Mouse (Mus musculus) kidney, postnatal 25 days (tissue): Measurements from ENCODE around the gene Hnrnpl.
A peak's percentile ranks its signal among the peaks of the same experiment; 100 is the strongest.

Experiments used
- DNase-seq, 2 experiments: peaks; one replicate each; pipeline ENCODE4 v3.0.0; 2021; ENCODE audit warnings: mixed read lengths in 2 of 2

Gene Hnrnpl

DNA sequence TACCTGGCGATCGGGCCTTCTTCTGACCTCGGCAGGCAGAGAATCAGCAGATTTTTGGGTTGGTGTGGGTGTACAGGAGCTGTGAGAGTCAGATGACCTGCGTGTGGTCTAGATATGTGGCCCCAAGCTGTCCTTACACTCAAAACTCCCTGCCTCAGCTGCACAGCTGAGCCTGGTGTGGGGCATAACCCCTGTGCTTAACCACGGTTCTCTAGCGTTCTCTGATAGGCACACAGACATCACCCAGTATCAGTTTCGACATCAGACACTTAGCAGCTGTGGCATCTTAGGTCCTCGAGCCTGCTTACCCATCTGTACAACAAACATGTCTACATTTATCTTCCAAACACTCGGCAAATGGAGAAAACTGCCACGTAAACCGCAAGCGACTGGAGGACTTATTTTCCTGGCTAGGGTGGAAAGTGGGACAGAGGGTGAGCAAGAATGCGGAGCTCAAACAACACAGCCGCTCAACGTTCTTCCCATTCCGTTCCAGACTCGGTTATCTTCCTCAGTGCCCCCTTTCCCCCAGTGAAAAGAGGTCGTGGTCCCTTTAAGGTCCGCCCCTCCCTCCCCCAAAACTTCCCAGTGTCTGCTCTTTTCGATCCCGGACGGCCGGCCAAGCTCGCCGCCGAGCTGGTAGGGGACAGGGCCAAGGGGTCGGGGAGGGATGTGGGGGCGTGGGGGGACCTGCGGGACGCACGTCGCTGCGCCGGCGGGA lies at the start of gene Hnrnpl:
Gene Hnrnpl (plus strand): TSS at position 321 of the 721 bp plus-strand sequence.
- DNase-seq = peak; percentile 56 to 77

DNA sequence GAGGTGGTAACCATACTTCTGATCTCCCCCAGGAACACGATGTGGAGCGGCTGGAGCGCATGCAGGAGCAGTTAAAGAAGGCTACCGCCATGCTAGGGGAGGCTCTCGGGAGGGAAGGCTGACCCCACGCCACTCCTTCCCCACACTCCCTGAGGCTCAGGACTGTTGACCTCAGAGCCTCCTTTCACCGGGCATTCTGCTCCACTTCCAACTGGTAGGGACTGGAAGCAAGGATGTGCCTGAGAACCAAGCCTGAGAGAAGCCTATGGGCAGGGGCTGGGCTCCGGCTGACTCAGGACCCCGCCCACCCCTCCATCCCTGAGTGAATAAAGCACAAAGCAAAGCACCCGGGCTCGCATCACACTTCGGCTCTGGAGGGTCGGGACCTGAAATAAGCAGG lies 49.7 kb upstream of the Hnrnpl start:
- no peak for DNase-seq

DNA sequence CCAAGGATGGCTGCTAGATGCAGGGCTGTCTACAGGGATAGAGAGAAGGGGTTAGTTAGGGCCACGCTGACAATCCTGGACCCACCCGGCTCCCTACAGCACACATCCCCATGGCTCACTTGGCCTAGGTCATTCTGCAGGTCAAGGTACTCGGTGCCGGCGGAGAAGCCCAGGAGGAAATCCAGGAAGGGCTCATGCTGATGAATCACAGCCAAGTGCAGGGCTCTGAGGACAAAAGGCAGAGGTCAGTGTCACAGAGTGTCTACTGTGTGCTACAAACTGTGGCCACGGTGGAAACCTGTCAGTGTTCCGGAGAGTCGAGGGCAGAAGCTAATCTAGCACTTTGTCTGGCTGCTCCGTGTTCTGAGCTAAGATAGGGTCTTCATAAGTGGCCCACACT lies 46.4 kb upstream of the Hnrnpl start:
- DNase-seq = peak in 1 of 2 experiments; percentile 51

DNA sequence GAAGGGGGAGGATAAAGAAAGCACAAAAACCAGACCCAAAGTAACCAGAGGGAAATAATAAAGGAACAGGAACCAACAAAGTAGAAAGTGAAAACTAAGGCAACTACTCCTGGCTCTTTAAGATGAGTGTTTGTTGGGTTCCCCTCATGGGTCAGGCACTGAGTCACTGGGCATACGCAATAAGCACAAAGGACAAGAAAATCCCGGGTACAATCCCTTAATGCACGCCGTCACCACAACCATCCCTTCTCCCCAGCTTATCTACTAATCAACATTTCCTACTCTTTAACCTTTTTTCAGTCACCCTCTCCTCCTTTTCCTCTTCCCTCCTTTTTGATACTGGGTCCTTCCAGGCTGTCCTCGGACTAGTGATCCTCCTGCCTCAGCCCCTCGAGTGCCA lies 43.1 kb upstream of the Hnrnpl start:
- DNase-seq = no peak

DNA sequence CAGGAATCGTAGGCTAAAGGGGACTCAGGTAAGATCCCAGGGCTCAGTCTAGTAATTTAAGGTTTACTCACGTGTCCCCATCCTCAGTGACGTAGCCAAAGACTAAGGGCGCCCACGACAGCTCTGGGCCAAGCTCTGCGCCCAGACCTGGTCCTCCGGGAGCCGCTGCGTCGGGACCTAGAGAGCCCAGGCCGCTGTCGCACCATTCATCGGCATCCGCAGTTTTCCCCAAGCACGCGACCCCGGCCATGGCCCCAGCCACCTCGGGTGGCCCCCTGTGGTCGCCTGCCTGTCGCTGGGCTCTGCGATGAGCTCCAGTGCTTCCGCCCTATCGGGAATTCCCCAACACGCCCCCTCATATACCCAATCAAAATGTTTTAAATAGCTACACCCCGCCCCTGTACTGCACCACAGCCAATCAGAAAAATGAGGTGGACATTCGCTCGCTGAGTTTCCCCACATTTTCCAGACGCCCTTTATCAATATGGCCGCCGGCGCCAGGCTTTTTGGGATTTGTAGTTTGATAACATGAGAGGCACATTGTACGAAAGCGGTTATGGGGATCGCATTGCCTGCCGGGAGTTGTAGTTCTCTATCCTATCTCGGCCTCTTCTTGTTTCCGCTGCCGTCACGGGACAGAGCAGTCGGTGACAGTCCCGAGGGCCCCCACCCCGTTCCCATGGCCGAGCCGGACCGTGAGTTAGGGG lies 42.0 kb upstream of the Hnrnpl start, which contains the start of gene Sirt2:
Gene Sirt2 (plus strand): TSS at position 563 of the 707 bp plus-strand sequence.
- DNase-seq = peak; percentile 98 to 99

DNA sequence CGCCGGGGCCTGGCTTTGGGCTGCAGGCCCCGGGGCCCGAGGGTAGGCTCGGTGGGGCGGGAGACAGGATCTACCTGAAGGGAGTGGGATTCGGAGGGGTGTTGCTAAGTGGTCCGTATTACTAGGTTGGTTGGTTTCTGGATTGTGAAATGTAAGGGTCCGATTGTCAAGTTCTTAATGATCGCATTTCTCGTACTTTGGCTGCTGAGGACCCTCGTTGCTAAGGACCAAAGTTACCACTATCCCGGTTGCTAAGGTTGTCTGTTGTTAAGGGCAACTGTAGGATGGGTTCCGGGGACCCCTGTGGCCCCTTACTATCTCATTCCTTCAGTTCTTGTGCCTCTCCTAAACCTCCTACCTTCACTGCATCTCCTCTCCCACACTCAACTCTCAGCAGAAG lies 41.4 kb upstream of the Hnrnpl start:
- DNase-seq = no peak

DNA sequence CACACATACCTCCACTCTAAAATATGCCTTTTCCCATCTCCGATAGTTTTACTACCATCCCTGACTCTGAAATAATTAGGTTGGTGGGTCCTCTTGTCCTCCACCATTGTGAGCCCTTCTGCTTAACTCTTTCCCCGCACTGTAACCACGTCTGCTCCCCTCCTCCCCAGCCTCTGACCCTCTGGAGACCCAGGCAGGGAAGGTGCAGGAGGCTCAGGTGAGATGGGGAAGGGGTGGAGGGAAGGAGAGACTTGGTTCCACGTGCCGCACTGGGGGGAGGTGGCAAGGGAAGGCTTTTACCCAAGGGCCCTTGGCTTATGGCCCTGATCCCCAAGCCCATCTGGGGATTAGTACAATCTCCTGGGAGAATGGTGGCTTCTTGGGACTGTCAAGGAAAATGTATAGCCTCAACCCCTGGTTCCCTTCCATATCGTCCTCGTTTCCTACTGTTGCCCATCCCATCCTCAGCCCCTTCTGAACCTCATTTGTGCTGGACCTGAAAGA lies 40.8 kb upstream of the Hnrnpl start, which contains the start of gene Nfkbib:
Gene Nfkbib (minus strand): TSS at position 51 of the 504 bp plus-strand sequence.
- no peak for DNase-seq

DNA sequence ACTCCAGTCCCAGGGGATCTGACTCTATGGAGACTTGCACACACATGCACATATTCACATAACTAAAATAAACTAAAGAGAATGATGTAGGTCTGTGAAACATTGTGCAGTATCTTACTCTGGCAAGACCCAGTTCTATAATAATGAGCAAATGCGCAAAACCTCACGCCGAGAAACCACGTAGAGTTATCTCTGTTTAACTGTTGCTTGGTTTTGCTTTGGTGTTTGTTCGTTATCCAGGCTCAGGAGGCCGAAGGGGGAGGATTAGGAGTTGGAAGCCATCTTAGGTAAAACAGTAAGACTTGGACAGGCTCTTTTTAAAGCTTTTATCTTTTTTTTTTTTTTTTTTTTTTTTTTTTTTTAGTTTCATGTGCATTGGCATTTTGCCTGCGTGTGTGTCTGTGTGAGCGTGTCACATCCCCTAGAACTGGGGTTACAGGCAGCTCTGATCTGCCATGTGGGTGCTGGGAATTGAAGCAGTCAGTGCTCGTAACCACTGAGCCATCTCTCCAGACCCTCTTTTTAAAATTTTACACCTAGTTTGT lies 38.9 kb upstream of the Hnrnpl start:
- DNase-seq = no peak

DNA sequence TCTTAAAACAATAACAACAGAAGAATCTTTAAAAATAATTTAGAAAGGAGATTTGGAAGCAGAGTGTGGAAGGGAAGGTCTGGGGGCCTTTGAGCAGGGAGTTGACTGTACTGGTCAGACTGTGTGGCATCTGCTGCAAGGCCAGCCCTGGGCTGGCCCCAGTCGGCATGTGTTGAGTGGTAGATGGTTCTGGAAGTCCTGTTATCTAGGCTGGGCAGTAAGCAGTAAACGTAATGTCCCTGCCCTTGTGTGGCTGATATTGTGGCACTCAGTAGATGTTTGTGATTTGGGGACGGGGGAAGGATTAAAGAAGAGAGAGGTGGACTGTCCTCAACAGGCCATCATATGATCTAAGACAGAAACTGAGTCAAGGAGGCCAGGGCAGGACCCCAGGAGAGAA lies 38.0 kb upstream of the Hnrnpl start:
- DNase-seq = no peak

DNA sequence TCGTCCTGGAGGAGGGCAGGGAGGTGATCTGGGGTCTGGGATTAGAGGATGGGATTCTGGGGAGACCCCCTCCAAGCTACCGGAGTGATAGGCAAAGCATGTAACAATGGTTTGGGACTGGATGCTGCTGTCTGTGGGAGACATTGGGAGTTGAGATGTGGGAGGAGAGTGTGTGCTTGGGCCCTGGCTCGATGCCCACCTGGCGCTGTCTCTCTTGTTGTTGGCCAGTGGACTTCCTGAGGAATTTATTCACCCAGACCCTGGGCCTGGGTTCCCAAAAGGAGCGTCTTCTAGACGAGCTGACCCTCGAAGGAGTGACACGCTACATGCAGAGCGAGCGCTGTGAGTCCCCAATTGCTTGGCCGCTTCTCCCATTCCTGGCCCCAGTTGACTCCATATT lies 36.5 kb upstream of the Hnrnpl start:
- peak in 1 of 2 experiments; percentile 50 for DNase-seq

DNA sequence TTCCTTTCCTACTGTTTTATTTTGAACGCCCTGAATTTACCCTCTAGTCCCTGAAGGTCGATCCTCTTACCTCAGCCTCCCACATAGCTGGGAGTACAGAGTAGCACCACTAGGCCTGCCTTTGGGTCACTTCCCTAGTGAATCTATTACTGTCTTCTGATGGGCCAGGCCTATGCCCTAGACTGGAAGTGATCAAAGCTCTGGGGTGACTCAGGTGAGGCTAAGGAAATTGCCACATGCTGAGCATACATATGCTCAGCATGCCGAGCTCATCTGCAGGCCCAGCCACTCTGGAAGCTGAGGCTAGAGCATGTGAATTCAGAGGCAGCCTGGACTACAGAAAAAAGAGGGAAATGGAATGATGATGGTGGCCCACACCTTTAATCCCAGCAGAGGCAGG lies 35.2 kb upstream of the Hnrnpl start:
- no peak for DNase-seq

DNA sequence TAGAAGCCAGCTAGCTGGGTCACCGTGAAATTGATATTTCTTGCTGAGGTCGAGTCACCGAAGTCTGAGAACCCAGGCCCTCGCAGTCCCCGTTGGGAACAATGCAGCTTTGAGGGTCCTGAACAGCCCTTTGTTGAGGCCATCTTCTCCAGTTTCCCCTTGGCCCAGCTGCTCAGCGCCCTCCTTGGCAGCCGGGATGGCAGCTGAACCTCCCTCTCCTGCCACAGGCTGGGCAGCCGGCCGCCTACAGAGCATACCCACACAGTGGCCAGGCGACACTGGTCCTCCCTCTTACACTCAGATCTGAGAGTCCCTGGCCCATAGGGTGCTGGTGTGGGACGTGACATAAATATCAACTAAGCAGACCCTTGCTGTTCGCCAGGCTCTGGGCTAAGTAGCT lies 34.2 kb upstream of the Hnrnpl start:
- DNase-seq = no peak

DNA sequence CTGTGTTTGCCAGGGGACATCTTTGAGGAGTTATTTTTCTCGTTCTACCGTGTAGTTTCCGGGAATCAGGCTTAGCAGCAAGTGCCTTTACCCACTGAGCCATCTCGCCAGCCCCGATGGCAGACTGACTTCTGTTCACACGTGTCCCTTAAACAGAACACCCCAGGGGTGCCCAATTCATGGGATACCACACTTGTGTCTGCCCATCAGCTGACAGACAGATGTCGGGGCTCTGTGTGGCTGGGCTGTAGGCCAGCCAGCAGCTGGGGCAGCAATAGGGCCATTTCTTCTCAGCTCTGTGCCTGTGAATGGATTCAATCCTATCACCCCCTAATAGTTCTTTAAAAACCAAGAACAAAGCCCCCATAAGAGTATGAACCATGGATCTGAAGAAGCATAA lies 33.2 kb upstream of the Hnrnpl start:
- no peak for DNase-seq

DNA sequence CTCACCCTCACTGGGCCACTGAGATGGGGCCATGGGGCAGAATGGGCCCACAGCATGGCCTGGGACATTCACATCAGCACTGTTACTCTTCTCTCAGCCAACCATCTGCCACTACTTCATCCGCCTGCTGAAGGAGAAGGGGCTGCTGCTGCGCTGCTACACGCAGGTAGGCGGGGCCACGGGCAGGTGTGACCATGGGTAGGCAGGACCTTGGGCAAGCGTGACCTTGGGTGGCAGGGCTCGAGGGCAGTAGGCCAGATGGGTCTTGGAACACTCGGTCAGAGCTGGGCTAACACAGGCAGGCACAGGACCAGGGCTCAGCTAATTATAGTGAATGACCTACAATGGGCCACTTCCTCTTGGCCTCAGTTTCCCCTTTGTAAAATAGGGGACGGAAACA lies 29.5 kb upstream of the Hnrnpl start:
- no peak for DNase-seq

DNA sequence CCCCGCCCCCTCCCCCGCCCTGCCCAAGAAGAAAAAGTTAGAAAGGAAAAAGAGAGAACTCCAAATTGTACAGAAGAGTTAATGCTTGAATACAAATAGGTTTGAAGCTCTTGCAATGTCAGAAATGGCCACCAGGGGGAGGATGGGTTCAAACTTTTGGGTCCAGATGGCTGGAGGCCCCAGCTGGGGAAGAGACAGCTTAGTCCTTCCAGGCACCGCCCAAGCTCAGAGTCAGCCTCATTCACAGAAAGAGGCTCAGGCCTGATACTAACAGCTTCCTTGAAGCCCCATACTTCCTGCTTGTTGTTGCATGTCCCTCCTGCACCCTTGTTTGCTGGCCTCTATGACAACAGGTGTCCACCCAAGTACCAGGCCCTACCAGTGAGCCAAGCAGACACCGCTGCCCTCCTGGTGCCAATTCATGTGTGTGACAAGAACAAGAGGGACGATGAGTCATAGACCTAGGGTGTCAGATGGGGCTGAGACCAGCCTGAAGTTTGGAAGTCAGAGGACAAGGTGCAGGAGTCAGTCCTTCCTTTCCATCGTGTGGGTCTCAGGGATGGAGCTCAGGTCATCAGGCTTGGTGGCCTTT lies 28.2 kb upstream of the Hnrnpl start:
- peak; percentile 84 to 94 for DNase-seq

DNA sequence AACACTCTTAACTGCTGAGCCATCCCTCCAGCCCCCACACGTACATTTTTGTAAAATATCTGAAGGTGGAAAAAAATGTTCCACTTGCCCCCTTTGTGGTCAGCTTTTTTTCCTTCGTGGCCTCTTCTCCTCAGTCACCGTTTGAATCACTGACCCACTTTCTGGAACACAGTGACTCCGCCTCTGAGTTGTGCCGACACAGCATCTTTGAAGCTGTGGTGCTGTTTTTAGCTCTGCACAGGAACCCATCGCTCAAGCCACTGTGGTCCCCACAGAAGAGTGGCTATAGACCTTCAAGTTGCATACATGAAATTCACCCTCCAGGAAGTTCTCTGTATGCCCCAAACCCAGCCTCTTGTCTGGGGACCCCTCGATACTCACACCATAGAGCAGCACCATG lies 27.5 kb upstream of the Hnrnpl start:
- peak in 1 of 2 experiments; percentile 43 for DNase-seq

DNA sequence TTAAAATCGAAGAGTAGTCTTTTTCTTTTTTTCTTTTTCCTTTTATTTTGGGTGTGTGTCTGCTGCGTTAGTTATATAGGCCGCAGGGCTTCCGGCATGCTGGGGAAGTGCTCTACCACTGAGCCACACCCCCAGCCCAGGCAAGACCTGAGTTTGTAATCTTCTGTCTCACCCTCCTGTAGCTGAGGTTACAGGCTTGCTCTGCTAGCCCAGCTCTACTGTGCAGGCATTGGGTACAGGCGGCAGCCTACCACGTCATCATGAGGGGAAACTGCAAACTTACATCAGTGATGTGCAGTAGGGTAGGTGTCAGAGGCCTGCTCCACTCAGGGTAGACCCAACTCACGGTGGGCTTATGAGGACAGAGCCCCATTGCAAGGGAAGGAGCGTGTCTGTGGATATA lies 27.1 kb upstream of the Hnrnpl start:
- DNase-seq = no peak

DNA sequence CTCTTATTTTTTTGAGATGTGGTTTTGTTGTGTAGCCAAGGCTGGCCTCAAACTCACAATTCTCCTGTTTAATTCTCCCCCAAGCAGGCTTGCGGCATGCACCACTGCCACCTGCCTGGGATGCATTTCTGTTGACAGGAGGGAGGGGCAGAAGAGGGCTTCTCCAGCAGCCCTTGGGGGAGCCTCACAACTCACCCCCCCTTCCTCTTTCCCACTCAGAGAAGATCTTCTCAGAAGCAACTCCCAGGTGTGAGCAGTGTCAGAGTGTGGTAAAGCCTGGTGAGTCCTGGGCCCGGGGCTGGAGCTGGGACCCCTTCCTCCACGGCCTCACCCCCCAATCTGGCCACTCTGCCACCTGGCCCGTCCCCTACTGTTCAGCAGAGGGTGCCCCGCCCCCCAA lies 23.2 kb upstream of the Hnrnpl start:
- DNase-seq = no peak

DNA sequence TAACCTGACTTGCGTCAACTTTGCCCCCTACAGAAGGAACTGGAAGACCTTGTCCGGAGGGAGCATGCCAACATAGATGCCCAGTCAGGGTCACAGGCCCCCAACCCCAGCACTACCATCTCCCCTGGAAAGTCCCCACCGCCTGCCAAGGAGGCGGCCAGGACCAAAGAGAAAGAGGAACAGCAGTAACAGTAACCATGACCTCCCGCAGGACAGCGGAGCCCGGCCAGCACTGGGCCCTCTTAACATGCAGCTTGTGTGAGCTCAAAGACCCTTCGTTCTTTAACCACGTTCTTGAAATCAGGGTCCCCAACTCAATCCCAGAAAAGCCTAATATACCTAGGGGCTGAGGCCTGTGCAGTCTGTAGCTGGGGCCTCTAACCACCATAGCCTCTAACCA lies 20.5 kb upstream of the Hnrnpl start:
- DNase-seq = no peak

DNA sequence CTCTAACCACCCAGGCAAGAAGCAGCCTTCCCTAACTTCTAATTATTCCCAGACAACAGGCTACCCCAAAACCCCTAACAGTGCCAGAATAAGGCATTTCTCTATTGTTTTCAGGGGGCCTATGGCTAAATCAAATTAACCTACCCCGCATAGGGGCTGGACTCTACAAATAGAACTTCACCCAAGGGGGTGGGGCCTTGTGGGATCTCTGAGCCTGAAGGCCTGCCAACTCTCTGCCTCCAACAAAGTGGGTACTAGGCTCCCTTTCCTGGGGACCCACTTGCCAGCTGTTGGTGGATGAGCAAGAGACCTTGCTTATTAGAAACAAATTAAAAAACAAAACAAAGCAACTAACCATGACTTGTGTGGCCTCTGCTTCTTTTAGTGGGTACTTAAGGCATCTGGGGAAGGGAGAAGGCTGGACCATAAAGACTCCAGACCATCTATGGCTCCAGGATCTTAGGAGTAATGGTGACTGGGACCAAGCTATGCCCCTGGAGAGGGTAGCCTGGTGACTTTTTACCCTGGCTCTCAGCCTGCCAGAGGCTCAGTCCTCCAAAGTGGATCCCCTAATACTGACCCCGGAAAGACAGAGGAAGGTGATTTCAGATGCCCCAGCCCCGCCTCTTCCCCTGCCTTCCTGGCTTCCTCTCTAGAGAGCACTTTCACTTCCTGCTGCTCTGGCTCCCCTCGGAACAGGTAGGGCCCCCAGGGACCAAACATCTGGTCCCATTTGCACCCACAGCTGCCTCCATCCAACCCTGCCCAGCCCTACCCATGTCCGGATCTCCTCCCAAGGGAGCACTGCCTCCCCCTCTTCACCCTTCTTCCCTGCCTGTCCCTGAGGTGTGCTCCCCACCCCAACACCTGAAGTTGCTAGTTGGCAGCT lies 19.8 kb upstream of the Hnrnpl start, which contains the start of gene Rinl:
Gene Rinl (plus strand): TSS at position 663 of the 889 bp plus-strand sequence.
- DNase-seq = no peak

DNA sequence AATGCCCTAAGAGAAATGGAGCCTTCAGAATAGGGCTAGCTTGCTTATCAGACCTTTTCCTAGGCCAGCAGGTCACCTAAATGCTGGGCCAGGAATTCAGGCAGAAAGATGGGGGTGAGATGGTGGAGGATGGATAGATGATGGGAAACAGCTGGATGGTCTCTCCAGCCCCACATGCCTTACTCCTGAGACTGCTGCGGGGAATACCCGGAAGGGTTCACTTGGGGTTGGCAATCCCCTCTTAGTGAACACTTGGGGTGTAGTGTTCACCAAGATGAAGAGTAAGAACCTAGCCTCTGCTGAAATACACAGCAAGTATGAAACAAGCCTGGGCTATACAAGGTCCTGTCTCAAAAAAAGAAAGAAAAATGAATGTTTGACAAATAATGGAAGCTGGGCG lies 19.1 kb upstream of the Hnrnpl start:
- DNase-seq = no peak
